In the genomic region with DNA sequence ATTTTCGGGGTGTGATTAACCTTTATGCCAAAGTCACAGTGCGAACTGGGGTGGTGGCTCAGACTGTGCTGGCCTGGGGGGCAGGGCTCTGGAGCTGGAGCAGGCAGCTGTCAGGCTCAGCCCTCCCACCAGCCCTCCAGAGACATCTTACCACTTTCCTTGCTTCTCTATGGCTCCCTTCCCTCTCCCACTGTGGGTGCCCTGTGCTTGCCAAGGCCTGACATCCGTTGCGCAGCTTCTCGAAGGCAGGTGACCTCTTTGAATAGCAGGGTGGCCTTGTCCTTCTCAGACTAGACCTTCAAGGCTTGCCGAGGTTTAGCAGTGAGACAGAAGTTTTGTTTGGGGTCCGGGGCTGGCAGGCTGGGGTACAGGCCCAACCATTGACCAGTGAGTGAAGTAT, we compare ENCODE assay signal across 18 mouse cellular contexts. TPM values are rescaled to one million over a fixed set of nuclear protein-coding genes. Genes with fewer than 3 reads are reported as not detected.
"Had no signal": no experiment of that assay in that cellular context is flagged by ENCODE, and none has a peak within 500 bp of the region (broad histone marks: within the 10 kb centered on the region; RNA-seq: fewer than 3 reads in every experiment).

No protein-coding gene starts in this region.

- H3K9me3 ChIP-seq: kidney, embryonic 15.5 days; limb, embryonic 15.5 days; liver, embryonic 12.5 days; lung, embryonic 15.5 days; midbrain, embryonic 12.5 days had no signal

- H3K27ac ChIP-seq: kidney, embryonic 15.5 days; limb, embryonic 15.5 days; liver, embryonic 12.5 days; lung, embryonic 15.5 days; midbrain, embryonic 12.5 days had no signal

- H3K4me2 ChIP-seq: kidney, embryonic 15.5 days; limb, embryonic 15.5 days; liver, embryonic 12.5 days; lung, embryonic 15.5 days; midbrain, embryonic 12.5 days had no signal

- H3K9ac ChIP-seq: kidney, embryonic 15.5 days; limb, embryonic 15.5 days; liver, embryonic 12.5 days; lung, embryonic 15.5 days; midbrain, embryonic 12.5 days had no signal

- H3K36me3 ChIP-seq: kidney, embryonic 15.5 days; limb, embryonic 15.5 days; liver, embryonic 12.5 days; lung, embryonic 15.5 days; midbrain, embryonic 12.5 days had no signal

- H3K4me1 ChIP-seq: limb, embryonic 15.5 days; liver, embryonic 12.5 days; lung, embryonic 15.5 days had no signal

- ATAC-seq: liver, embryonic 12.5 days had no signal

- DNase-seq: kidney, adult 2 months; kidney, postnatal 14 days; lung, postnatal 36 days; spleen, adult 18-20 months; thymus, adult 2 months; thymus, postnatal 25 days had no signal

- H3K4me3 ChIP-seq: kidney, embryonic 15.5 days; limb, embryonic 15.5 days; liver, embryonic 12.5 days; lung, embryonic 15.5 days; midbrain, embryonic 12.5 days had no signal

- H3K27me3 ChIP-seq: limb, embryonic 15.5 days; lung, embryonic 15.5 days had no signal

RNA-seq across cellular contexts. Expression of gene Crhr1, which starts 16.1 kb away (rescaled TPM):
- polyA plus RNA-seq: kidney, adult 2 months; large intestine, adult 2 months; limb, embryonic 15.5 days; liver, embryonic 12.5 days; liver, embryonic 16.5 days; lung, embryonic 15.5 days had no signal

RNA-seq across cellular contexts. Expression of gene Sppl2c, which starts 37.3 kb away (rescaled TPM):
- polyA plus RNA-seq: kidney, embryonic 15.5 days; limb, embryonic 11.5 days; limb, embryonic 15.5 days; liver, embryonic 12.5 days; liver, embryonic 16.5 days; lung, embryonic 15.5 days; midbrain, embryonic 12.5 days; midbrain, postnatal 0 days; neural tube, embryonic 14.5 days; stomach, embryonic 14.5 days; urinary bladder, adult 2 months had no signal
